Comparison of ENCODE assay signal across 8 mouse cellular contexts in genomic region chr11:57645847-57646246, GRCm38 (mm10). TPM values are rescaled to one million over a fixed set of nuclear protein-coding genes. Genes with fewer than 3 reads are reported as not detected.
DNase-seq lines count a peak whose midpoint lies in the region; ATAC-seq and TF ChIP-seq lines count a peak whose summit lies in the region.

No protein-coding gene starts in this region.

- H3K4me3 ChIP-seq in lung, embryonic 16.5 days (ENCODE audit: low read length): peak overlapping the region; percentile 78
- H3K4me3 ChIP-seq in embryonic facial prominence, embryonic 11.5 days (ENCODE audit: low read depth, low read length): peak overlapping the region; percentile 76
- peak overlapping the region; percentile 71 for H3K4me3 ChIP-seq in hindbrain, postnatal 0 days (ENCODE audit: low read length)

- peaks cover 3% of the 10 kb centered on the region; the same call in 1 of the 2 replicates for H3K4me1 ChIP-seq in lung, embryonic 16.5 days (replicated peaks; ENCODE audit: control insufficient read depth, insufficient read depth, low read length)
- no peaks in the 10 kb centered on the region; the same call in none of the 2 replicates for H3K4me1 ChIP-seq in embryonic facial prominence, embryonic 11.5 days (ENCODE audit: control insufficient read depth, insufficient read depth, low read length)
- H3K4me1 ChIP-seq in hindbrain, postnatal 0 days (ENCODE audit: insufficient read depth, low read length): peaks cover 7% of the 10 kb centered on the region; the same call in 1 of the 2 replicates

- 13% methylated on average over 8 of the region's 8 CpGs for WGBS in lung, embryonic 16.5 days
- 23% methylated on average over 8 of the region's 8 CpGs for WGBS in embryonic facial prominence, embryonic 11.5 days
- WGBS in hindbrain, postnatal 0 days: 29% methylated on average over 8 of the region's 8 CpGs

- H3K27ac ChIP-seq in lung, embryonic 16.5 days (ENCODE audit: low read length): no peak overlapping the region
- no peak overlapping the region for H3K27ac ChIP-seq in embryonic facial prominence, embryonic 11.5 days (replicated peaks; ENCODE audit: low read depth, low read length)
- H3K27ac ChIP-seq in hindbrain, postnatal 0 days: no peak overlapping the region

- no peak for ATAC-seq in lung, embryonic 16.5 days (ENCODE audit: low read depth)
- no peak for ATAC-seq in embryonic facial prominence, embryonic 11.5 days (replicated peaks; ENCODE audit: insufficient number of reproducible peaks, low FRiP score, low TSS enrichment, low read depth)
- no peak for ATAC-seq in hindbrain, postnatal 0 days
- ATAC-seq in inflammation-experienced regulatory T-cells, adult 6 months: no peak

- no peaks in the 10 kb centered on the region; the same call in none of the 2 replicates for H3K27me3 ChIP-seq in lung, embryonic 16.5 days (ENCODE audit: control insufficient read depth, insufficient read depth, low read depth, low read length)
- H3K27me3 ChIP-seq in embryonic facial prominence, embryonic 11.5 days (ENCODE audit: control insufficient read depth, insufficient read depth, low read length): no peaks in the 10 kb centered on the region
- H3K27me3 ChIP-seq in hindbrain, postnatal 0 days (ENCODE audit: insufficient read depth, low read length): no peaks in the 10 kb centered on the region

- H3K36me3 ChIP-seq in lung, embryonic 16.5 days (ENCODE audit: control insufficient read depth, insufficient read depth, low read length): no peaks in the 10 kb centered on the region
- no peaks in the 10 kb centered on the region for H3K36me3 ChIP-seq in embryonic facial prominence, embryonic 11.5 days (replicated peaks; ENCODE audit: control insufficient read depth, insufficient read depth, low read depth, low read length)
- no peaks in the 10 kb centered on the region for H3K36me3 ChIP-seq in hindbrain, postnatal 0 days (ENCODE audit: insufficient read depth, low read length)

- peak overlapping the region; percentile 98 for H3K4me2 ChIP-seq in lung, embryonic 16.5 days (ENCODE audit: low read depth, low read length)
- H3K4me2 ChIP-seq in embryonic facial prominence, embryonic 11.5 days (ENCODE audit: low read depth, low read length): peak overlapping the region; percentile 91
- H3K4me2 ChIP-seq in hindbrain, postnatal 0 days (ENCODE audit: low read depth, low read length): peak overlapping the region; percentile 99

- no peak for DNase-seq in lung, postnatal 36 days
- DNase-seq in embryonic facial prominence, embryonic 11.5 days (ENCODE audit: low spot score): no peak
- no peak for DNase-seq in hindbrain, postnatal 0 days (ENCODE audit: low spot score)
- peak; percentile 44 for DNase-seq in naive thymus-derived CD4-positive, alpha-beta T cell, adult 2 months (ENCODE audit: low read depth)
- DNase-seq in ovary, adult 18-20 months (ENCODE audit: low spot score): no peak
- no peak for DNase-seq in embryo, embryonic 9.5 days (ENCODE audit: extremely low spot score)

- no peaks in the 10 kb centered on the region for H3K9me3 ChIP-seq in lung, embryonic 16.5 days (ENCODE audit: control insufficient read depth, low read length)
- no peaks in the 10 kb centered on the region for H3K9me3 ChIP-seq in embryonic facial prominence, embryonic 11.5 days (replicated peaks; ENCODE audit: control insufficient read depth, low read length)
- no peaks in the 10 kb centered on the region for H3K9me3 ChIP-seq in hindbrain, postnatal 0 days (ENCODE audit: low read length)

- TF ChIP-seq CTCF in hindbrain, postnatal 0 days (IDR thresholded peaks at IDR 0.05; ENCODE audit: low read depth): no peak

- H3K9ac ChIP-seq in lung, embryonic 16.5 days (ENCODE audit: low read length): peak overlapping the region; percentile 87
- peak overlapping the region; percentile 91 for H3K9ac ChIP-seq in embryonic facial prominence, embryonic 11.5 days (replicated peaks; ENCODE audit: low read length)
- H3K9ac ChIP-seq in hindbrain, postnatal 0 days (replicated peaks; ENCODE audit: low read length): peak overlapping the region; percentile 76

RNA-seq across cellular contexts. Expression of gene Galnt10, which starts 0.6 kb away (rescaled TPM):
- polyA plus RNA-seq in lung, embryonic 16.5 days (2015; fragmentation: Nextera tagmentation; extraction: Ambion mirVana): 12.4 and 12.8 TPM in 2 replicates
- 12.0 and 12.4 TPM in 2 replicates for polyA plus RNA-seq in embryonic facial prominence, embryonic 11.5 days (2014; fragmentation: Nextera tagmentation; extraction: Ambion mirVana)
- 20.3 and 23.2 TPM in 2 replicates for total RNA-seq in hindbrain, postnatal 0 days (2014; rRNA removed)
- polyA plus RNA-seq in hindbrain, postnatal 0 days (2015; fragmentation: Nextera tagmentation; extraction: Ambion mirVana): 10.5 and 10.9 TPM in 2 replicates
- 1 to 10 TPM; 2.8 to 5.2 (median 4.6) TPM for polyA plus RNA-seq in inflammation-experienced regulatory T-cells, adult 6 months (2017; shearing (Covaris generic))
